Mouse (Mus musculus) stomach, postnatal 0 days (tissue): ENCODE results near the gene Olfr1336. TPM values are rescaled to one million over a fixed set of nuclear protein-coding genes. Genes with fewer than 3 reads are reported as not detected.
"Not testable (repeated sequence)": the region's sequence is repeated elsewhere in the genome, so short reads cannot be mapped to it uniquely, and the experiment has no call there.

Experiments
- ATAC-seq: fragments of 200-750 bp; cut with Nextera tagmentation; 2 replicates; pipeline ENCODE4 v1.8.0; 2017; ENCODE audit not compliant: low FRiP score, low TSS enrichment
- DNase-seq: peaks from one replicate; pipeline ENCODE4 v3.0.0-alpha.2; 2016; ENCODE audit warnings: low spot score
- H3K27ac ChIP-seq: fragments of 300-500 bp; sonication (generic); replicated peaks from 2 replicates; pipeline ENCODE4 v1.5.1; 2014; ENCODE audit warnings: mild to moderate bottlenecking, control low read depth
- H3K27me3 ChIP-seq: fragments of 300-500 bp; sonication (generic); 2 replicates; pipeline ENCODE4 v1.6.1; 2014; ENCODE audit warnings: low read length; ENCODE audit not compliant: control insufficient read depth, insufficient read depth
- H3K36me3 ChIP-seq: fragments of 300-500 bp; sonication (generic); 2 replicates; pipeline ENCODE4 v1.6.1; 2014; ENCODE audit warnings: low read length, mixed read lengths; ENCODE audit not compliant: control insufficient read depth, insufficient read depth
- H3K4me1 ChIP-seq: fragments of 300-500 bp; sonication (generic); replicated peaks from 2 replicates; pipeline ENCODE4 v1.6.1; 2014; ENCODE audit warnings: antibody characterized with exemption; ENCODE audit not compliant: control insufficient read depth, insufficient read depth
- H3K4me2 ChIP-seq: fragments of 300-500 bp; sonication (generic); replicated peaks from 2 replicates; pipeline ENCODE4 v1.6.1; 2014; ENCODE audit warnings: low read depth, mild to moderate bottlenecking, control low read depth, moderate library complexity
- H3K4me3 ChIP-seq: fragments of 300-500 bp; sonication (generic); 2 replicates; pipeline ENCODE4 v1.5.1; 2014; ENCODE audit warnings: low read depth, low read length, control low read depth
- H3K9ac ChIP-seq: fragments of 300-500 bp; sonication (generic); 2 replicates; pipeline ENCODE4 v1.6.1; 2014; ENCODE audit warnings: mild to moderate bottlenecking, low read length, control low read depth, mixed read lengths
- H3K9me3 ChIP-seq: fragments of 300-500 bp; sonication (generic); 2 replicates; pipeline ENCODE4 v1.6.1; 2016; ENCODE audit warnings: low read length; ENCODE audit not compliant: control insufficient read depth
- CTCF ChIP-seq: IDR thresholded peaks from 2 replicates; pipeline ENCODE4 v1.5.1; 2016; ENCODE audit warnings: antibody characterized with exemption, low read depth, mild to moderate bottlenecking, moderate library complexity
- EP300 ChIP-seq: optimal IDR thresholded peaks from 2 replicates; pipeline ENCODE3; 2016; ENCODE audit warnings: antibody characterized with exemption
- WGBS: fragments of 180-500 bp; shearing (Covaris S2); extraction: QIAGEN DNeasy Blood & Tissue Kit; methylation state at CpG from one replicate; pipeline ENCODE4 v1.1.7; 2014; 5-methylcytosine and 5-hydroxymethylcytosine counted together
- polyA plus RNA-seq: library from polyadenylated mRNA; unstranded; fragments of >200 nt; fragmentation: Nextera tagmentation; extraction: Ambion mirVana; gene quantifications from 2 replicates; pipeline ENCODE4 v1.2.1, GENCODE M21; 2015

The Olfr1336 gene
- polyA plus RNA-seq, 1 experiment from 2014 or later = not detected

DNA sequence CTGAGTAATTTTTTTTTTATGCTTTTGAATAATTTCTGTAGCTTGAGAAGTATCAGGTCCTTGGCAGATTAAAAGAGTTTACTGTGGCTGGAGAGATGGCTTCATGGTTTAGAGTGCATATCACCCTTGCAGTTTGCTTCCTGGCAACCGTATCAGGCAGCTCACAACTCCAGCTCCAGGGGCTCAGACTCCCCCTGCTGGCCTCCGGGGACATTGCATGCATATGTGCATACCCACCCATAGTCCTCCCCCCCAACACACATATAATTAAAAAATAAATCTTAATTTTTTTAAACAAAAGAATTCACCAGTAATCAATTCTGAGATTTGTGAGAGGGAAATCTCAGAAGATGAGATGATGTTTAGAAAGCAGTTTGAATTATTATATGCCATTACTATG, 25.6 kb upstream of the Olfr1336 start:
- Histone ChIP-seq H3K4me1 (no peaks in the 10 kb centered on the region), H3K4me3 (no peak overlapping the region), H3K4me2 (no peak overlapping the region), H3K27ac (no peak overlapping the region), H3K27me3 (no peaks in the 10 kb centered on the region), H3K9ac (no peak overlapping the region), H3K36me3 (no peaks in the 10 kb centered on the region), H3K9me3 (0 out of 2 replicates have a peak, but pooled peaks cover 4% of the 10 kb centered on the region)
- DNase-seq (peak; percentile 27), ATAC-seq (no peak)
- TF ChIP-seq EP300 (no peak), CTCF (peak; percentile 62)
- 28% methylated on average over 2 of the region's 2 CpGs for WGBS

DNA sequence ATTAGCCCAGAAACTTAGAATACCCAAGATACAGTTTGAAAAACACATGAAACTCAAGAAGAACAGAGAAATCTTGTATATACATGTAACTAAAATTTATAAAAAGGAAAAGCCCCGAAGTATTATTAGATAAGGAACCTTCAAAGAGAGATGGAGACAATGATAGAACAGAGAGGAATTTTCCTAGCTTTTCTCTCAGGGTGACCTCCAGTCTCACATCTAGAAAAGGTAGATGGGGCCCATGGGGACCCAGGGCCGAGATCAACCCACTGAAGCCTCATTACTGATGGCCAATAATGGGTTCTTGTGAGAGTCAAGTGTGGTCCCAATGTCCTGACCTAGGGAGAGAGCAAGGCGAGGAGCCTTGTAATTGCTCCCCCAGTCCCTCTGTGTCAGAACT, 17.6 kb upstream of the Olfr1336 start, which contains the start of gene Olfr1344:
Gene Olfr1344, plus strand, starts transcription at position 301 of the 400 bp plus-strand sequence.
- no peak for ATAC-seq
- H3K36me3 ChIP-seq = no peaks in the 10 kb centered on the region
- no peaks in the 10 kb centered on the region for H3K4me1 ChIP-seq
- H3K27ac ChIP-seq = no peak within 1 kb of the TSS
- no peak within 1 kb of the TSS for H3K9ac ChIP-seq
- no peak for DNase-seq
- no peaks in the 10 kb centered on the region for H3K9me3 ChIP-seq
- no peak within 1 kb of the TSS for H3K4me2 ChIP-seq
- H3K27me3 ChIP-seq = no peaks in the 10 kb centered on the region
- H3K4me3 ChIP-seq = no peak within 1 kb of the TSS
- TF ChIP-seq EP300 = no peak
- 67% methylated on average over 3 of the region's 3 CpGs for WGBS

DNA sequence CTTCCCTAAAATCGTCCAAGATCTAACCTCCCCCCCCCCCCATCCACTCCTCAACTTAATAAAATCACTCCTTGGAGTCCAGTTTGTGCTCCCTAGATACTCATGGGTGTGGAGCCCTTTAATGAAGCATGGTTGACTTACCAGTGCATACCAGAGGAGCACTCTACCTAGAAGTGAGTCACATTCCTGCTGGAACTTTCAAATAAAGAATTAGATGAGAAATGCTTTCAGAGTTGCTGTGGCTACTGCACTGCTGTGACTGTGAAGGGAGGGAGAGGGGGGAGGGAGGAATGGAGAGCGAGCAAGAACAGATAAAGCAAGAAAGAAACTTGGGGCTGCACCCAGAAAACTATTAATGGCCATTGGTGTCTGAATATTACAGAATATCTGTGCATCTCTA, 14.8 kb upstream of the Olfr1336 start:
- Histone ChIP-seq H3K36me3 (no peaks in the 10 kb centered on the region), H3K4me3 (no peak overlapping the region), H3K4me1 (no peaks in the 10 kb centered on the region), H3K9ac (no peak overlapping the region), H3K27ac (no peak overlapping the region), H3K9me3 (no peaks in the 10 kb centered on the region), H3K4me2 (no peak overlapping the region), H3K27me3 (no peaks in the 10 kb centered on the region)
- TF ChIP-seq EP300 (no peak), CTCF (no peak)
- ATAC-seq (no peak), DNase-seq (no peak)
- WGBS = 61% methylated on average over 2 of the region's 2 CpGs

DNA sequence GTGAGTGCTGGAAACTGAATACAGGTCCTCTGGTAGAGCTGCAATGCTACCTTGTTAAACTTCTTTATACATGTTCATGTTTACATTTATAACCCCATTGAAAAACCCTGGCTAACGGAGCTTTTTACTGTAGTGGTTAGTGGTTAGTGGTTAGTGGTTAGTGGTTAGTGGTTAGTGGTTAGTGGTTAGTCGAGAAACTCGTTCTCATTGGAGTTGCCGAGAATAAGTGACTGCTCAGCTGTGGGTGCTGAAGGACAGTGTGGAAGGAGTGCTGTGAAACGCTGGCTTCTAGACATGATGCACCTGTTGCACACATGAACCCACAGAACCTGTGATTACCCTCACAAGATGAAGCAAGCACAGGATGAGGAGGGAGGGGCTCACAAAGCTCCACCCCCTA, 8.2 kb upstream of the Olfr1336 start:
- Histone ChIP-seq H3K36me3 (no peaks in the 10 kb centered on the region), H3K9me3 (no peaks in the 10 kb centered on the region), H3K9ac (no peak overlapping the region), H3K27ac (no peak overlapping the region), H3K4me1 (no peaks in the 10 kb centered on the region), H3K4me3 (no peak overlapping the region), H3K4me2 (no peak overlapping the region), H3K27me3 (no peaks in the 10 kb centered on the region)
- ATAC-seq (no peak), DNase-seq (no peak)
- TF ChIP-seq CTCF (no peak), EP300 (no peak)
- 82% methylated on average over 5 of the region's 5 CpGs for WGBS

DNA sequence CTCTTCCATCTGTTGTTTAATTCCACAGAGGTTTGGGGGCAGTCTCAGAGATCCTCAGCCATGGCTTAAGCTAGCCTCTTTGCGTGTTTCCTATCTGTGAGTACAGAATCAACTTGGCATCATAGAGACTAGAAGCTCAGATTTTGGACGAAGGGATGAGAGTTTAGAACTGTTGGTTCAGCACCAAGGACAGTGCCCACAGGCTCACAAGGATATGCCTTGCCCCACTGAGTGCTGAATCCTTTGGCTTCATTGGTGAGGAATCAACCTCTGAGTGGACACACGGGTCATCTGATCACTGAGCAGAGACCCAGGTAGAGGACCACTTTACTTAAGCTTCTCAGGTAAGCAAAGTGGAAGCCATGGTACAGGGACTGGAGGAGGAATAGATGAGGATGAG, 431 bp downstream of the Olfr1336 start:
- TF ChIP-seq CTCF (no peak), EP300 (no peak)
- Histone ChIP-seq H3K36me3 (no peaks in the 10 kb centered on the region), H3K27ac (no peak overlapping the region), H3K4me3 (no peak overlapping the region), H3K27me3 (no peaks in the 10 kb centered on the region), H3K9ac (no peak overlapping the region), H3K9me3 (no peaks in the 10 kb centered on the region), H3K4me2 (no peak overlapping the region), H3K4me1 (no peaks in the 10 kb centered on the region)
- no peak for DNase-seq
- WGBS = 41% methylated on average over 3 of the region's 3 CpGs
- no peak for ATAC-seq

DNA sequence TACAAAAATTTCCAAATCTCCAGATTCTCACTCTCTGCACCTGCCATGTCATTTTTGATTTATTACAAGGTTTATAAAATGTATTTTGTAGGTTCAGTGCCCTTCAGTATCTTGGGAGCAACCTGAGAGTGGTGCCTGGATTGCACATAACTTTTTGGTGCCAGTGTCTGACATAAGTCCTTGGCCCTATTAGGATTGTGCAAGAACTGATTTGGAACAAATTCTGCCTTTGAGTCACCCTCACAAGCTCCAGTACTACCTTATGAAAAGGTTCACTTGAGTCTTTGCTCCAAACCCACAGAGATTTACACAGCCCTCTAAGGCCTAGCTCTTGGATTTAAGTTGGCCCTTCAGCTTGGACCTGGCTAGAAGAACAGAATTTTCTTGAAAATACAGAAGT, 11.0 kb downstream of the Olfr1336 start, which contains the start of gene Olfr1346:
Gene Olfr1346, plus strand, starts transcription at position 151 of the 400 bp plus-strand sequence.
- Histone ChIP-seq H3K4me1 (no peaks in the 10 kb centered on the region), H3K4me2 (no peak within 1 kb of the TSS), H3K9ac (no peak within 1 kb of the TSS), H3K27ac (no peak within 1 kb of the TSS), H3K36me3 (no peaks in the 10 kb centered on the region), H3K27me3 (no peaks in the 10 kb centered on the region), H3K9me3 (no peaks in the 10 kb centered on the region), H3K4me3 (no peak within 1 kb of the TSS)
- no peak for ATAC-seq
- TF ChIP-seq CTCF (no peak), EP300 (no peak)
- DNase-seq = no peak

DNA sequence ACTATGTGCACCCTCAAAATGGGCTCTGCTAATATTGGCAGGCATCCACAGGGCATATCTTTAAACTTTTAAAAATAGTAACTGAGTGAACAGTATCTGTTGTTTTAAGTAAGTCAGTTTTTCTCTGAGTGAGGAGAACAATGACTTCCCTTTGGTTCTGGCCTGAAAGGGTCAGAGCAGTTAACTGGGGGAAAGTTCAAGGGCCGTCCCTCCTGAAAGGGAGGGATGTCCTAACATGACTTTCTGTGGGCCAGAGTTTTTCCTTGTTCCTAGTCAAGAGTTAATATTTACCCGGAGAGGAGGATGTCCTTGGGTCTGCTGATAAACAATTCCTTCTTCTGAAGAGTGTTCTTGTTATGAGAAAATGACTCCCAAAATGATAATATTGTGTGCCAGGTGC, 21.7 kb downstream of the Olfr1336 start:
- WGBS = 48% methylated on average over 2 of the region's 2 CpGs
- not testable (repeated sequence) for H3K36me3 ChIP-seq

More for the DNA sequence above, 21.7 kb downstream of the Olfr1336 start:
- not testable (repeated sequence) for ATAC-seq, H3K4me1 ChIP-seq, DNase-seq, H3K9ac ChIP-seq, H3K27ac ChIP-seq, H3K4me2 ChIP-seq, H3K9me3 ChIP-seq, H3K27me3 ChIP-seq, H3K4me3 ChIP-seq
